Mouse (Mus musculus): ENCODE results near the gene Gm45021. TPM values are rescaled to one million over a fixed set of nuclear protein-coding genes. Genes with fewer than 3 reads are reported as not detected.

Gene Gm45021
- polyA plus RNA-seq, 1 experiment from 2014 or later = not detected

DNA sequence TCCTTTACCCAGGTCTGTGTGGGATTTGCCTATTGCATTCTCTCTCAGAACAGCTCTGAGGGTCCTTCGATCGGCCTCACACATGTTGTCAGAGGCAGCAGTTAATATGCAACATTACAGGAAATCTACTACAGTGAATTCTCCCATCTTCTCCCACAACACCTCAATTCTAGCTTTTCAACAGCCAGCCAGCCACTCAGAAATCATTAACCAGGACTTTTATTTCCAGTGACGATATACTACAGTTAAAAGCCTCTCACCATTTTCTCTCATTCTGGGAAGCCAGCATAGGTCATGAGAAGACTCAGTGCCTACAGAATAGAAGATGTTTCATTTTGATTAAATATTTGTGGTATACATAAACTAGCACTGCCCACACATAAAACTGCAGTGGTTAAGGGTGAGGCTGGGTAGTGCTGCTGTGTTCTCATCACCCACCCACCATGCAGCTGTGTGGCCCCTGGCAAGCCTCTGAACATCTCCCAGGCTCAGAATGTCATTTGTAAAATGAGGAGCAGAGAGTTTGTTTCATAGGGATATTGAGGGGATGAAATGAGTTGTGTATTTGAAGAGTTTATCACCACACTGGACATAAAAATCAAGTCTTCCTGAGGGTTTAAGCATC, 1.9 kb downstream of the Gm45021 start:
- H3K4me2 ChIP-seq (ENCODE audit: low read depth, low read length) = no peak overlapping the region
- ATAC-seq = no peak
- H3K4me1 ChIP-seq (ENCODE audit: control insufficient read depth, insufficient read depth, low read length) = peaks cover 10% of the 10 kb centered on the region; the same call in 1 of the 2 replicates
- H3K36me3 ChIP-seq (ENCODE audit: control insufficient read depth, insufficient read depth, low read length) = peaks cover 13% of the 10 kb centered on the region
- H3K27me3 ChIP-seq (replicated peaks; ENCODE audit: control insufficient read depth, insufficient read depth, low read length) = no peaks in the 10 kb centered on the region
- peaks cover 7% of the 10 kb centered on the region for H3K9me3 ChIP-seq (ENCODE audit: control insufficient read depth, low read length)
- H3K4me3 ChIP-seq (ENCODE audit: low read length) = no peak overlapping the region
- no peak overlapping the region for H3K9ac ChIP-seq (ENCODE audit: low read depth, low read length)
- WGBS = 79% methylated on average over 3 of the region's 3 CpGs
- no peak overlapping the region for H3K27ac ChIP-seq (ENCODE audit: low read length)

DNA sequence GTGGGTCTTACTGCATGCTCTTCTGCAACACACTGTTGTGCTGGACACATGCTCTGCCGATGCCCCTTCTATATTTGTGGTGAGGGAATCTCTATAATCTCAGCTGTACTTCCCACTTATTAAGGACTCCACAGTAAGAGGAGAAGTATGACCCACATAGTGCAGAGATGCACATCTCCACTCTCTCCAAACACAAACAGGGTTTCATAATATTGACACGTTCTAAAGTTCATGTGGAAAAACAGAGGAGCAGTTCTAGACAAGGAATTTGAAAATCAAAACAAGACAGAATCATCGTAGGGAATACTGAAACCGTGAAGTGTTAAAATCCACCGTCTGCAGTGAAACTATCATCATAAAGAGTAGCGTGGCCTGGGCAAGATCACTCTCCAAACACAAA, 2.5 kb downstream of the Gm45021 start:
- Histone ChIP-seq H3K27me3 (replicated peaks; ENCODE audit: control insufficient read depth, insufficient read depth, low read length) (no peaks in the 10 kb centered on the region), H3K9me3 (ENCODE audit: control insufficient read depth, low read length) (peaks cover 12% of the 10 kb centered on the region), H3K4me2 (ENCODE audit: low read depth, low read length) (no peak overlapping the region), H3K36me3 (ENCODE audit: control insufficient read depth, insufficient read depth, low read length) (peaks cover 18% of the 10 kb centered on the region), H3K9ac (ENCODE audit: low read depth, low read length) (no peak overlapping the region), H3K27ac (ENCODE audit: low read length) (no peak overlapping the region), H3K4me3 (ENCODE audit: low read length) (no peak overlapping the region), H3K4me1 (ENCODE audit: control insufficient read depth, insufficient read depth, low read length) (peaks cover 10% of the 10 kb centered on the region; the same call in 1 of the 2 replicates)
- no peak for ATAC-seq
- WGBS = 80% methylated on average over 6 of the region's 6 CpGs

DNA sequence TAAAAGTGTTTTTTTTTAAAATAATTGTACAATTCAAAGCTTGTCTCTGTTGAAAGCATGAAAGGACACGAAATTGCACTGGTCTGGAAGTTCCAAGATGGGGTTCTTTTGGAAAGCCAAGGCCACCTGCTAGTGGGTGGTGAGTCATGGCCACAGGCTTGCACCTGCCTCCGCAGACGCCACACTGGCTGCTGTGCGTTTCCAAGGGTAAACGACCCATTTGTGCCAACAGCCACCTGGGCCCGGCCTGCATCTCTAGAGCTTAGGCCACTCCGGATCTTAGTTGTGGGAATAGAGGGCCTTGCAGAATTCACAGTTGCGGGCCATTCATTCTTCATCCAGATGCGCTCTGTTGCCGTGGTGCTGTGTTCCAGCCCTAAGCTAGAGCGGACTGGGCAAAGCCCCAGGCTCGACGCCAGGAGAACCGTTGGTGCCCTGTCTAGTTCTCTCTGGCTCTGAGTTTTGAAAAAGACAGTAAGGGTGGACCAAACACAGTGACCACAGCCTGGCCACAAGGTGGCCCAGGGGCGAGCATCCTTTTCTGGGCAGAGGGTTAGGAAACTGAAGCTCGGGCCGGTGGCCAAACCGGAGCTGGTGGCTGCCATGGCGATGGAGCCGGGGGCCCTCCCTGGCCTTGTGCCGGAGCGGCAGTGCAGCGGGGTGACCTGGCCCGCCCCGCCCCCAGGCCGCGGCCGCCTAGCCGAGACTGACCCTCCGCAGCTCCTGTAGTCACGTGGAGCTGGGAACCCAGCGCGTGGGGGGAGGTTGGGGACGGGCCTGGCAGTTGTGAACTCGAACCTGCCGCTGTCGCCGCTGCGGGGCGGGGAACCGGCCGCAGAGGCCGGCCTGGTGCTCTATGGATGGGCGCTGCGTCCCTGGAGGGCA, 4.0 kb downstream of the Gm45021 start, which contains the start of the genes Repin1 and Gm44965:
Gene Repin1, plus strand, starts transcription at position 726 of the 885 bp plus-strand sequence.
Gene Gm44965, plus strand, starts transcription at position 784 of the 885 bp plus-strand sequence.
- WGBS = 7% methylated on average over 42 of the region's 45 CpGs
- H3K4me1 ChIP-seq (ENCODE audit: control insufficient read depth, insufficient read depth, low read length) = peaks cover 10% of the 10 kb centered on the region; the same call in 1 of the 2 replicates
- H3K27ac ChIP-seq (ENCODE audit: low read length) = peak within 1 kb of the TSS; percentile 85
- ATAC-seq = peak; percentile 90
- peak within 1 kb of the TSS; percentile 92 for H3K9ac ChIP-seq (ENCODE audit: low read depth, low read length)
- H3K27me3 ChIP-seq (replicated peaks; ENCODE audit: control insufficient read depth, insufficient read depth, low read length) = no peaks in the 10 kb centered on the region
- peak within 1 kb of the TSS; percentile 84 for H3K4me2 ChIP-seq (ENCODE audit: low read depth, low read length)
- H3K36me3 ChIP-seq (ENCODE audit: control insufficient read depth, insufficient read depth, low read length) = peaks cover 32% of the 10 kb centered on the region
- H3K4me3 ChIP-seq (ENCODE audit: low read length) = peak within 1 kb of the TSS; percentile 77
- peaks cover 23% of the 10 kb centered on the region for H3K9me3 ChIP-seq (ENCODE audit: control insufficient read depth, low read length)

DNA sequence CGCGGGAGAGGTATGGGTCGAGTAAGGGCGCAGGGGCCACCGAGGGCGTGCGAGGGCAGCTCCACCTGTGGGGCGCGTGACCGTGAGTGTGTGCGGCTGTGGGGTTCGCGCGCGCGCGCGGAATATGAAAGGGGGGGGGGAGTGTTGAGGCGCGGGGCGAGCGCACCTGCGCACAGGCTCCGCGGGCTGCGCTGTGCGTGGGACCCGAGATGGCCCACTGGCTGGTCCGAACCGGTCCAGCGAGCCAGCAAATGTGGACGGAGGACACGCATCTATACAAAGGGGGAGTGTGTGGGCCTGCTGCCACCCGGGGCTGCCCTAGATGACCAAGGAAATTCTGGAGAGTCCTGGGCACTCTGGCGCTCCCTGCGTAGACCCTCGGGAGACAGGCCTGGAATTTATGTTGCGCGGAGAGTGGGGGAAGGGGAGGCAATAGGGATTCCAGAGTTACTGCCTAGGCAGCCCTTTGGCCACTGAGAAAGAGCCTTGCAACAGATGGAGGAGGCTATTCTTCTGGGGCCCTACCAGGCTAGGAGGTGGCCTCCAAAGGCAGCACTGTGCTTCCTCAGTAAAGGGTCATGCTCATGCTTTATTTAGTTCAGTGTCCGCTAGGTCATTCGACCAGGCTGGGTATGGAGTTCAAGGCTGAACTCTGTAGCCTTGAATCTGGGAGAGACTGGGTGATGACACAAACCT, 4.8 kb downstream of the Gm45021 start:
- Histone ChIP-seq H3K4me2 (ENCODE audit: low read depth, low read length) (peak overlapping the region; percentile 84), H3K9ac (ENCODE audit: low read depth, low read length) (peak overlapping the region; percentile 92), H3K36me3 (ENCODE audit: control insufficient read depth, insufficient read depth, low read length) (peaks cover 37% of the 10 kb centered on the region), H3K27me3 (replicated peaks; ENCODE audit: control insufficient read depth, insufficient read depth, low read length) (no peaks in the 10 kb centered on the region), H3K27ac (ENCODE audit: low read length) (peak overlapping the region; percentile 85), H3K4me1 (ENCODE audit: control insufficient read depth, insufficient read depth, low read length) (peaks cover 9% of the 10 kb centered on the region; the same call in 1 of the 2 replicates), H3K4me3 (ENCODE audit: low read length) (peak overlapping the region; percentile 77), H3K9me3 (ENCODE audit: control insufficient read depth, low read length) (peaks cover 23% of the 10 kb centered on the region)
- ATAC-seq = peak; percentile 60
- under 1% methylated on average over 37 of the region's 41 CpGs for WGBS

DNA sequence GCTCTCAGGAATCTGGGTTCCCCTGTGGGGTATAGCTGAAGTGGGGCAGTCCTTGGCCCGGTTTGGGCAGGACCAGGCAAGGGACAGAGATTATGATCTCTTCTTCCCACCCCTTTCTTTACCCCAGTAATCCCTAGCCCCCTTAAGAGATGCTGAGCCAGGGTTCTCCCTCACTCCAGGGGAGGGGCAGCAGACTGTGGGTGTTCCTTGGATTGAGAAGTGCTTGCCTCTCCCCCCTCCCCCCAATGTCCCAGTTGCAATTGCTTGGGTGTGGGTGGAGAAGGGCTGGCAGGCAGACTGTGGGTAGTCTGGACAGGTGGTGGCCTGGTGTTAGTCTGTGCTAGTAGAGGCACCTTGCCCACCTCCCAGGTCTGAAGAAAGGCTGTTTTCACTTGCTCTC, 5.9 kb downstream of the Gm45021 start:
- Histone ChIP-seq H3K4me1 (ENCODE audit: control insufficient read depth, insufficient read depth, low read length) (peaks cover 8% of the 10 kb centered on the region; the same call in 1 of the 2 replicates), H3K9ac (ENCODE audit: low read depth, low read length) (0 out of 2 replicates have a peak overlapping the region, but pooled peaks have one; percentile 92), H3K36me3 (ENCODE audit: control insufficient read depth, insufficient read depth, low read length) (peaks cover 42% of the 10 kb centered on the region), H3K27ac (ENCODE audit: low read length) (no peak overlapping the region), H3K9me3 (ENCODE audit: control insufficient read depth, low read length) (peaks cover 23% of the 10 kb centered on the region), H3K27me3 (replicated peaks; ENCODE audit: control insufficient read depth, insufficient read depth, low read length) (no peaks in the 10 kb centered on the region), H3K4me3 (ENCODE audit: low read length) (0 out of 2 replicates have a peak overlapping the region, but pooled peaks have one; percentile 77), H3K4me2 (ENCODE audit: low read depth, low read length) (peak overlapping the region; percentile 84)
- ATAC-seq = no peak
- WGBS = 57% methylated on average over 1 of the region's 1 CpGs

DNA sequence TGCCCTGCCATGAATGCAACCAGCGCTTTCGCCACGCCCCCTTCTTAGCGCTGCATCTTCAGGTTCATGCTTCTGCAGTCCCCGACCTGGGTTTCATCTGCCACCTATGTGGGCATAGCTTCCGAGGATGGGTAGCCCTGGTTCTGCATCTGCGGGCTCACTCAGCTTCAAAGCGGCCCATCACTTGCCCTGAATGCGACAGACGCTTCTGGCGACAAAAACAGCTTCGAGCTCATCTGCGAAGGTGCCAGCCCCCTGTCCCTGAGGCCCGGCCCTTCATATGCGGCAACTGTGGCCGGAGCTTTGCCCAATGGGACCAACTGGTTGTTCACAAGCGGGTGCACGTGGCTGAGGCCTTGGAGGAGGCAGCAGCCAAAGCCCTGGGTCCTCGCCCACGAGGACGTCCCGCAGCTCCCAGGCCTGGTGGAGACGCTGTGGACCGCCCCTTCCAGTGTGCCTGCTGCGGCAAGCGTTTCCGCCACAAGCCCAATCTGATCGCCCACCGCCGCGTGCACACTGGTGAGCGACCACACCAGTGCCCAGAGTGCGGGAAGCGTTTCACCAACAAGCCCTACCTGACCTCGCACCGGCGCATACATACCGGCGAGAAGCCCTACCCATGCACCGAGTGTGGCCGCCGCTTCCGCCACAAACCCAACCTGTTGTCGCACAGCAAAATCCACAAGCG, 7.3 kb downstream of the Gm45021 start:
- ATAC-seq = no peak
- H3K36me3 ChIP-seq (ENCODE audit: control insufficient read depth, insufficient read depth, low read length) = peaks cover 42% of the 10 kb centered on the region
- H3K4me3 ChIP-seq (ENCODE audit: low read length) = no peak overlapping the region
- H3K27me3 ChIP-seq (replicated peaks; ENCODE audit: control insufficient read depth, insufficient read depth, low read length) = no peaks in the 10 kb centered on the region
- no peak overlapping the region for H3K4me2 ChIP-seq (ENCODE audit: low read depth, low read length)
- 95% methylated on average over 45 of the region's 45 CpGs for WGBS
- peaks cover 23% of the 10 kb centered on the region for H3K9me3 ChIP-seq (ENCODE audit: control insufficient read depth, low read length)
- H3K9ac ChIP-seq (ENCODE audit: low read depth, low read length) = no peak overlapping the region
- no peak overlapping the region for H3K27ac ChIP-seq (ENCODE audit: low read length)
- H3K4me1 ChIP-seq (ENCODE audit: control insufficient read depth, insufficient read depth, low read length) = peaks cover 14% of the 10 kb centered on the region; the same call in 1 of the 2 replicates

DNA sequence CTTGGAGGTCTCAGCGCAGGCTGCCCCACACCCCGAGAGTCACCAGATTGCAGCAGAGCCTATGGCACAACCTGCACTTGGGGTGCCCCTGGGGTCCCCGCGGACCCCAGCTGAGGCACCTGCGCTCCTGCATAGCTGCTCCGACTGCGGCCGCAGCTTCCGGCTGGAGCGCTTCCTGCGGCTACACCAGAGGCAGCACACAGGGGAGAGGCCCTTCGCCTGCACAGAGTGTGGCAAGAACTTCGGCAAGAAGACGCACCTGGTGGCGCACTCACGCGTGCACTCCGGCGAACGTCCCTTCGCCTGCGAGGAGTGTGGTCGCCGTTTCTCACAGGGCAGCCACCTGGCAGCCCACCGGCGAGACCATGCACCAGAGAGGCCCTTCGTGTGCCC, 7.8 kb downstream of the Gm45021 start:
- peaks cover 42% of the 10 kb centered on the region for H3K36me3 ChIP-seq (ENCODE audit: control insufficient read depth, insufficient read depth, low read length)
- H3K9ac ChIP-seq (ENCODE audit: low read depth, low read length) = no peak overlapping the region
- H3K4me3 ChIP-seq (ENCODE audit: low read length) = no peak overlapping the region
- H3K4me2 ChIP-seq (ENCODE audit: low read depth, low read length) = no peak overlapping the region
- no peak for ATAC-seq
- 95% methylated on average over 27 of the region's 27 CpGs for WGBS
- H3K4me1 ChIP-seq (ENCODE audit: control insufficient read depth, insufficient read depth, low read length) = peaks cover 14% of the 10 kb centered on the region; the same call in 1 of the 2 replicates
- no peak overlapping the region for H3K27ac ChIP-seq (ENCODE audit: low read length)
- peaks cover 23% of the 10 kb centered on the region for H3K9me3 ChIP-seq (ENCODE audit: control insufficient read depth, low read length)
- no peaks in the 10 kb centered on the region for H3K27me3 ChIP-seq (replicated peaks; ENCODE audit: control insufficient read depth, insufficient read depth, low read length)

DNA sequence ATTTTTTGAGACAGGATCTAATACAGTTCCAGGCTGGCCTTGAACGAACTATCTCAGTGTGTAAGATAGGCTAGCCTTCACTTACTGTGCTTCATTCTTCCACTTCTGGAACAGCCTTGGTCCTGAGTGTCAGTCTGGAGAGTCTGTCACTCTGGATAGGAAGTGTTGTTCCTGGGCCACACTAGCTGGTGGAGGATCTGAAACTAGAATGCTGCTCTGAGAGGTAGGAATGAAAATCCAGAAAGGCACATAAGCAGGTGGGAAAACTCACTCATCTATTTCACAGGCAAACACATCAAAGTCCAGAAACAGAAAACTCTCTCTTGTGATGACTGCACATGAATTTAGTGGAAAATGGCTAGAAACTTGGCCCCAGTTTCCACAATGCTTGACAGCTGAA, 11.2 kb downstream of the Gm45021 start:
- Histone ChIP-seq H3K4me2 (ENCODE audit: low read depth, low read length) (no peak overlapping the region), H3K4me3 (ENCODE audit: low read length) (no peak overlapping the region), H3K27ac (ENCODE audit: low read length) (no peak overlapping the region), H3K9me3 (ENCODE audit: control insufficient read depth, low read length) (peaks cover 23% of the 10 kb centered on the region), H3K9ac (ENCODE audit: low read depth, low read length) (0 out of 2 replicates have a peak overlapping the region, but pooled peaks have one; percentile 78), H3K27me3 (replicated peaks; ENCODE audit: control insufficient read depth, insufficient read depth, low read length) (no peaks in the 10 kb centered on the region), H3K36me3 (ENCODE audit: control insufficient read depth, insufficient read depth, low read length) (peaks cover 37% of the 10 kb centered on the region), H3K4me1 (ENCODE audit: control insufficient read depth, insufficient read depth, low read length) (0 out of 2 replicates have a peak, but pooled peaks cover 11% of the 10 kb centered on the region)
- no peak for ATAC-seq
- WGBS = 89% methylated on average over 1 of the region's 1 CpGs
